Mouse (Mus musculus): ENCODE data around the gene Kmt2d.

Kmt2d gene

DNA sequence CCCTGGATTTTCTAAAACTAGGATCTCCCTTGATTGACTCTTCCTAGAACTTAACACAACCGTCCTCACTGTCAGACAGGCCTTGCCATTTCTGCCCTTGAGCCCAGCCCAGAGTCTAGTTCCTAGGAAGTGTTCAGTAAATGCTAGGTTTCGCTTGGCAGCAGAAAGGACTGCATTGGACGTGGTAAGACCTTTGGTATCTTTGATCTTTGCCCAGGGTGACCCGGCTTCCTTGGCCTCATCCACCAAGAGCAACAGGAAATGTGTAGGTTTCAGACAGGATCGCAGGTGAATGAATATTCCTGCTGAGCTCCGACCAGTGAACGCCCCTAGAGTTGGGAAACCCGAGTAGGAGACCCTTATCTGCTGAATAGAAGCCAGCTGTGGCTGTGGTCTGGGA lies 68.1 kb downstream of the Kmt2d start:
- no peak for DNase-seq (ENCODE audit: low read depth, low spot score)

GRCm38 (mm10) chr15:98799396-98799795 lies 71.6 kb downstream of the Kmt2d start:
- no peak for DNase-seq (ENCODE audit: low read depth, low spot score)

DNA sequence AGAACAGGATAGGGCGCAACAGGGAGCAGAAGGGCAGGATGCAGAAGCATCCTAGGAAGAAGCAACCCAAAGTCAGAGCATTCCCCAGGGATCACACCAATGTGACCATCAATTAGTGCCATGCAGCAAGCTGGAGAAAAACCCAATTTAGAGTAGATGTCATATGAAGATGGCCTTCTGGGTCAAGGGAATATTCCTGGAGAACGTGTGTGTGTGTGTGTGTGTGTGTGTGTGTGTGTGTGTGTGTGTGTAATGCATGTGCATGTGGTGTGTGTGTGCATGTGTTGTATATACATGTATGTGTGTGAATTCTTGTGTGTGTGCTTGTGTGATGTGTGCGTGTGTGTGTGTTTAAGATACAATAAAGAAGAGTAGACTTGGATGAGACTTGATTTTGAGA lies 72.1 kb downstream of the Kmt2d start:
- no peak for DNase-seq (ENCODE audit: low read depth, low spot score)

- no peak for DNase-seq (ENCODE audit: low read depth, low spot score)
Measured at GRCm38 (mm10) chr15:98797835-98798492, 73.0 kb downstream of the Kmt2d start.

- no peak for DNase-seq (ENCODE audit: low read depth, low spot score)
Measured at GRCm38 (mm10) chr15:98796803-98797595, 74.0 kb downstream of the Kmt2d start.

GRCm38 (mm10) chr15:98793141-98793698 lies 77.8 kb downstream of the Kmt2d start:
- no peak for DNase-seq (ENCODE audit: low read depth, low spot score)

- no peak for DNase-seq (ENCODE audit: low read depth, low spot score)
Measured at GRCm38 (mm10) chr15:98792233-98793020, 78.6 kb downstream of the Kmt2d start.

GRCm38 (mm10) chr15:98791771-98792170 lies 79.2 kb downstream of the Kmt2d start:
- DNase-seq (ENCODE audit: low read depth, low spot score) = no peak

GRCm38 (mm10) chr15:98791221-98791620 lies 79.8 kb downstream of the Kmt2d start:
- DNase-seq (ENCODE audit: low read depth, low spot score) = no peak

GRCm38 (mm10) chr15:98790761-98791160 lies 80.2 kb downstream of the Kmt2d start:
- DNase-seq (ENCODE audit: low read depth, low spot score) = no peak

DNA sequence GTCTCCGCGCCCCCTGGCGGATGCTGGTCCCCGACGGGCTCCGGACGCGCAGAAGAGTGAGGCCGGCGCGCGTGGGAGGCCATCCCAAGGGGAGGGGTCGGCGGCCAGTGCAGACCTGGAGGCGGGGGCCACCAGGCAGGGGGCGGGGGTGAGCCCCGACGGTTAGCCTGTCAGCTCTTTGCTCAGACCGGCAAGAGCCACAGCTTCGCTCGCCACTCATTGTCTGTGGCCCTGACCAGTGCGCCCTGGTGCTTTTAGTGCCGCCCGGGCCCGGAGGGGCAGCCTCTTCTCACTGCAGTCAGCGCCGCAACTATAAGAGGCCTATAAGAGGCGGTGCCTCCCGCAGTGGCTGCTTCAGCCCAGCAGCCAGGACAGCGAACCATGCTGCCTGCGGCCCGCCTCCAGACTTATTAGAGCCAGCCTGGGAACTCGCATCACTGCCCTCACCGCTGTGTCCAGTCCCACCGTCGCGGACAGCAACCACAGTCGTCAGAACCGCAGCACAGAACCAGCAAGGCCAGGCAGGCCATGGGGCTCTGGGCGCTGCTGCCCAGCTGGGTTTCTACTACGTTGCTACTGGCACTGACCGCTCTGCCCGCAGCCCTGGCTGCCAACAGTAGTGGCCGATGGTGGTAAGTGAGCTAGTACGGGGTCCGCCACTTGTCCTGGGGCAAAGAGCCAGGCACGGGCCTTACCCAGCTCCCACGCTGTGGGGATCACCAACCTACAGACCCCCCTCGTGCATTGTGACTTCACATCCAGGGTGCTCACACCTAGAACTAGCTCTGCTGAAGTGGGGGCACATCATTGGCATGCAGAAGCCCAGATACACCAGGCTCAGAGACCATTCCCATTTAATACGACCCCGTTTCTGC lies 81.1 kb downstream of the Kmt2d start, which contains the start of gene Wnt1:
Gene Wnt1, plus strand, starts transcription at position 197 of the 875 bp plus-strand sequence.
- no peak for DNase-seq (ENCODE audit: low read depth, low spot score)

GRCm38 (mm10) chr15:98788972-98789660 lies 81.9 kb downstream of the Kmt2d start:
- no peak for DNase-seq (ENCODE audit: low read depth, low spot score)

- no peak for DNase-seq (ENCODE audit: low read depth, low spot score)
Measured at GRCm38 (mm10) chr15:98787930-98788329, 83.1 kb downstream of the Kmt2d start.

- no peak for DNase-seq (ENCODE audit: low read depth, low spot score)
Measured at GRCm38 (mm10) chr15:98785744-98786143, 85.3 kb downstream of the Kmt2d start.

Data from telencephalon, adult 2 months (tissue).